Mouse (Mus musculus) midbrain, embryonic 15.5 days (tissue): ENCODE data around the gene Copg2. TPM values are rescaled to one million over a fixed set of nuclear protein-coding genes. Genes with fewer than 3 reads are reported as not detected.

ENCODE experiments used
- ATAC-seq: fragments of 200-750 bp; cut with Nextera tagmentation; replicated peaks from 2 replicates; pipeline ENCODE4 v1.8.0; 2017; ENCODE audit warnings: moderate TSS enrichment
- H3K27ac ChIP-seq: fragments of 300-500 bp; sonication (generic); 2 replicates; pipeline ENCODE4 v1.5.1; 2015; ENCODE audit warnings: mild to moderate bottlenecking, inconsistent platforms
- H3K27me3 ChIP-seq: fragments of 300-500 bp; sonication (generic); replicated peaks from 2 replicates; pipeline ENCODE4 v1.6.1; 2015; ENCODE audit warnings: inconsistent platforms
- H3K36me3 ChIP-seq: fragments of 300-500 bp; sonication (generic); replicated peaks from 2 replicates; pipeline ENCODE4 v1.6.1; 2015; ENCODE audit warnings: inconsistent platforms
- H3K4me1 ChIP-seq: fragments of 300-500 bp; sonication (generic); 2 replicates; pipeline ENCODE4 v1.6.1; 2015; ENCODE audit warnings: inconsistent platforms
- H3K4me2 ChIP-seq: fragments of 300-500 bp; sonication (generic); 2 replicates; pipeline ENCODE4 v1.6.1; 2015; ENCODE audit warnings: inconsistent platforms, mild to moderate bottlenecking, moderate library complexity
- H3K4me3 ChIP-seq: fragments of 300-500 bp; sonication (generic); 2 replicates; pipeline ENCODE4 v1.5.1; 2015; ENCODE audit warnings: mild to moderate bottlenecking, inconsistent platforms
- H3K9ac ChIP-seq: fragments of 300-500 bp; sonication (generic); 2 replicates; pipeline ENCODE4 v1.6.1; 2015; ENCODE audit warnings: mild to moderate bottlenecking, inconsistent platforms
- H3K9me3 ChIP-seq: fragments of 300-500 bp; sonication (generic); 2 replicates; pipeline ENCODE4 v1.6.1; 2016; ENCODE audit warnings: inconsistent platforms
- WGBS: fragments of 180-500 bp; shearing (Covaris S2); methylation state at CpG from one replicate; pipeline ENCODE4 v1.1.7; 2015; ENCODE audit warnings: mixed read lengths; 5-methylcytosine and 5-hydroxymethylcytosine counted together
- polyA plus RNA-seq: library from polyadenylated mRNA; unstranded; fragments of >200 nt; fragmentation: Nextera tagmentation; extraction: Ambion mirVana; gene quantifications from 2 replicates; pipeline ENCODE4 v1.2.1, GENCODE M21; 2015

Gene Copg2
- polyA plus RNA-seq: 35.4 and 36.2 TPM in 2 replicates

DNA sequence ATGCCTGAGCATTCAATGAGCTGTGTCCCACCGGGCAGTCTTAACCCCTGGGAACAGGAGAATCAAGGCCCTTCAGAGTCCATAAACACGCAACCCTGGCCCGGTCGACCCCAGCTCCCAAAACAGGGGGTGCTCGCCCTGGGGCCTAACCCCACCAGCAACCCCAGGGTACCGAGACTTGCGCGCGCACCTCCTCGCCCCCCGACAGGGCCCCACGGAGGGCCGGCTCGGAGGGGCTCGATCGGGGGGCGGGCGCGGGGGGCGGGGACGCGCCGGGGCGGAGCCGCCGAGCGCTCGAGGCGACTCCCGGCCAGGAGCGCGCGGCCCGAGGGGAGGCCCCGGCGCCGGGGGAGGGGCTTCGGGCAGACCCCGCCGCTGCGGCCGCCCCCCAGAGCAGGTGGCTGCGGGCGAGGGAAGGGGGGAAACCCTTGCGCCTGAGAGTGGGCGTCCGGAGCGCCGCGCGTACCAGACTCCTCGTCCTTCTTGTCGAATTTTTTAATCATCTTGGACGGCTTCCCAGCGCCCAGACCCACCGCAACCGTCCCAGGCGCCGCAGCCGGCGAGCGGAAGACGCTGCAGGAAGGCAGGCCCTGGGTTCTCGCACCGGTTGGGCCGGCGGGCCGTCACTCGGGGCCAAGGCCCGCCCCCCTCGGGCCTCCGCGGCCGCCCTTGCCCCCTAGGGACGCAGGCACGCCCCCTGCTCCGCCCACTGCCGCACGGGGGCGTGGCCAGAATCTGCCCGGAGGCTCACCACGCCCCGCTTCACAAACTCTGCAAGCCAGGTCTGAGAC lies at the start of gene Copg2:
Copg2 (minus strand) TSS at position 600 of the 791 bp plus-strand sequence.
- Histone ChIP-seq H3K4me1 (peaks cover 10% of the 10 kb centered on the region), H3K27ac (peak within 1 kb of the TSS; percentile 96), H3K9ac (peak within 1 kb of the TSS; percentile 68), H3K36me3 (no peaks in the 10 kb centered on the region), H3K4me3 (peak within 1 kb of the TSS; percentile 74), H3K27me3 (no peaks in the 10 kb centered on the region), H3K9me3 (no peaks in the 10 kb centered on the region), H3K4me2 (peak within 1 kb of the TSS; percentile 58)
- WGBS: under 1% methylated on average over 57 of the region's 83 CpGs
- ATAC-seq: peak; percentile 99

DNA sequence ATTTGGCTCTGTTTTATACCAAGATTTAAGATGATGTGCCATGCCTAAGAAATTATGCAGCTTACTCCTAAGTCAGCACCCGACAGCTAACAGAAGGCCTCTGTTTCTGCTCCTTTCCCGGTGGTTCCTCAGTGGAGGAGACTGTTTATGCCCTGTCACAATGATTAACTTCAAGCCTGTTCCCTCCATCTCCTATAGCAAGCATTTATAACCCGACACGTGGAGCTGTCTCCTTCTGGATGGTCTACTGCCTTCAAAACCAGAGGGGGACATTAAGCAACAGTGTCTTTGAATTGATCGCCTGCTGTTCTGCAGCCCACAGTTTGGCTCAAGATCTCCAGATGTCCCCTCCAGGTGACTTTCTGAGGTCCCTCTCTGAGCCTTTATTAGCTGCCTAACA lies 42.7 kb upstream of the Copg2 start:
- no peak overlapping the region for H3K4me2 ChIP-seq
- H3K36me3 ChIP-seq: no peaks in the 10 kb centered on the region
- H3K4me3 ChIP-seq: no peak overlapping the region
- no peaks in the 10 kb centered on the region for H3K4me1 ChIP-seq
- no peaks in the 10 kb centered on the region for H3K9me3 ChIP-seq
- no peak for ATAC-seq
- no peak overlapping the region for H3K9ac ChIP-seq
- WGBS: 70% methylated on average over 5 of the region's 5 CpGs
- no peak overlapping the region for H3K27ac ChIP-seq
- H3K27me3 ChIP-seq: no peaks in the 10 kb centered on the region

- H3K9me3 ChIP-seq: no peaks in the 10 kb centered on the region
- 43% methylated on average over 2 of the region's 2 CpGs for WGBS
- H3K36me3 ChIP-seq: no peaks in the 10 kb centered on the region
These were observed 26.2 kb upstream of the Copg2 start for GRCm38 (mm10) chr6:30922821-30923220.

GRCm38 (mm10) chr6:30921826-30922225 lies 25.2 kb upstream of the Copg2 start:
- peak overlapping the region; percentile 54; the same call in 1 of the 2 replicates for H3K4me2 ChIP-seq

More at GRCm38 (mm10) chr6:30922821-30923220, 26.2 kb upstream of the Copg2 start:
- H3K4me1 ChIP-seq: peaks cover 8% of the 10 kb centered on the region; the same call in 1 of the 2 replicates
- ATAC-seq: no peak
- H3K27ac ChIP-seq: no peak overlapping the region
- H3K4me3 ChIP-seq: no peak overlapping the region
- no peak overlapping the region for H3K4me2 ChIP-seq
- no peak overlapping the region for H3K9ac ChIP-seq
- H3K27me3 ChIP-seq: no peaks in the 10 kb centered on the region

DNA sequence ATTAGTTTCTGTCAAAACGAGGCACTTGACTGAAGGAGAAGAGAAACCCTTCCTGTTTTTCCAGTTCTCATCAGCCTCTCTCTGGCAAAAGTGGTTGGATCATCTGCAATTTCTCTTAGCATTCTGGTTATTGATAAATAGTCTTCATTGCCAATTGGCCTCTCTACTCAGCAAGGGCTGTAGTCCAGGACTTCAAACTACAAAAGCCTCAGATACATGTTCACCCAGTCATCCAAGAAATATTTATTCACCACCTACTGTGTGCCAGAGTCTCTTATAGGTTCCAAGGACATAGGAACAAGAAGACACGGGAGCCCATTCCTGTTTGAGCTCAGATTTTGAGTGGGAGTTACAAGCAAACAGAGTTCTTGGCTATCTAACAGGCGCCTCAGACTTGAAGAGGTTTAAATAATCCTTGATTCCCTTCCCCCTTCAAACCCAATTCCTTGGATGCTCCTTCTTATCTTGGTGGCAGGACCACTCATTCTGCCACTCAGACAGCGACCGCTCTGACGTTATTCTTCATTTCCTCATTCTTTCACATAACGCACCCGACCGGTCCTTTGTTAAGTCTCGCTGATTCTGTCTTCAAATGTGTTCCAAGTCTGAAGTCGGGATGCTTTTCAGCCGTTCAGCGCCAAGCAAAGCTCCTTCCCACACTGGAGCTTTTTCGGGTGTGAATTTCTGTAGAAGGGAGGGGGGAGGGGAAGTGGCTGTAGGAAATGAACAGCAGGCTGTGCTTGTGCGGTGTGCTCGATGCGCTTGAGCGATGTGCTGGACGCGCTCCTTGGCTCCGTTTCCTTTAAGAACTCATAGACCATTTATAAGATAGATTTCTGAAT lies 24.5 kb upstream of the Copg2 start:
- 0 out of 2 replicates have a peak overlapping the region, but pooled peaks have one; percentile 52 for H3K27ac ChIP-seq
- peak overlapping the region; percentile 40 for H3K9ac ChIP-seq
- no peaks in the 10 kb centered on the region for H3K27me3 ChIP-seq
- H3K4me2 ChIP-seq: peak overlapping the region; percentile 54
- WGBS: 18% methylated on average over 21 of the region's 21 CpGs
- peak overlapping the region; percentile 36 for H3K4me3 ChIP-seq
- H3K9me3 ChIP-seq: no peaks in the 10 kb centered on the region
- ATAC-seq: peak; percentile 72
- H3K4me1 ChIP-seq: peaks cover 8% of the 10 kb centered on the region; the same call in 1 of the 2 replicates
- H3K36me3 ChIP-seq: no peaks in the 10 kb centered on the region

More at GRCm38 (mm10) chr6:30921826-30922225, 25.2 kb upstream of the Copg2 start:
- Histone ChIP-seq H3K4me3 (no peak overlapping the region), H3K36me3 (no peaks in the 10 kb centered on the region), H3K4me1 (peaks cover 8% of the 10 kb centered on the region; the same call in 1 of the 2 replicates), H3K27ac (no peak overlapping the region), H3K27me3 (no peaks in the 10 kb centered on the region), H3K9ac (no peak overlapping the region), H3K9me3 (no peaks in the 10 kb centered on the region)
- ATAC-seq: no peak
- WGBS: 66% methylated on average over 10 of the region's 11 CpGs

DNA sequence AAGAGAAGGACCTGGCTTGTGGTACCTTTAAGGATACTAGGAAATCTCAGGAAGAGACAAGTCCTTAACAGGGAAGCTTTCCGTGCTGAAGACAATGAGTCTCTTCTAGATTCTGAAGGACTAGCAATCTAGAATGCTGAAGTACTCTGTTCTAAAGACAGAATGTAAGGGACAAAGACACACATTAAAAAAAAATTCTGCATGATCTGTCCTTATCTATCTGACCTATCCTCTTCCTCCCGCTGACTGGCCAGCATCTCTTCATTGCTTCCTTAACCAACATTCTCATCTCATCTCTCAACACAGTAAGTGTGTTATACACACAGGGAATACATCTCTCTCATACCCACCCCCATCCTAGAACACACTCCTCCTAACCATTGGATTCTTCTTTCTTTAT lies 18.9 kb upstream of the Copg2 start, which contains the start of gene Tsga13:
Tsga13 (minus strand) TSS at position 101 of the 400 bp plus-strand sequence.
- Histone ChIP-seq H3K27me3 (no peaks in the 10 kb centered on the region), H3K4me3 (no peak within 1 kb of the TSS), H3K4me1 (no peaks in the 10 kb centered on the region), H3K4me2 (no peak within 1 kb of the TSS), H3K9me3 (no peaks in the 10 kb centered on the region), H3K27ac (no peak within 1 kb of the TSS), H3K9ac (no peak within 1 kb of the TSS), H3K36me3 (no peaks in the 10 kb centered on the region)
- no peak for ATAC-seq
- 91% methylated on average over 2 of the region's 2 CpGs for WGBS

DNA sequence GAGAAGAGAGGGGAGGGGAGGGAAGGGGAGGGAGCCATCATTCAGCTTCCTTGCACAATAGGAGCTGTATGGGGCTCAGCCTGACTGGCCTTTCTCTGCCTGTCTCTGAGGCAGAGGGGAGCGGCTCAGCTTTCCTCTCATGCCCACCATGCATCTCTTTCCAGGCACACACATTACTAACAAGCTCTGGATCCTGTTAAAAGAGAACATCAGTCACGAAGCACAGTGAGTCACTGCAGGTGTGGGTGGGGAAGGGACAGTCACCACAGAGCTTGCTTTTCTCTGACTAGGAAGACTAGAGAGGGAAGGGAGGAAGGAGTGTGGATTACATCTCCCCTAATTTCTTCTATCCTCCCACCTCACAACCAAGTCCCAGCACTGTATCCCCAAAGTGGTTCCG lies 11.4 kb upstream of the Copg2 start:
- Histone ChIP-seq H3K27me3 (no peaks in the 10 kb centered on the region), H3K4me1 (peaks cover 10% of the 10 kb centered on the region), H3K9me3 (no peaks in the 10 kb centered on the region), H3K27ac (peak overlapping the region; percentile 41), H3K9ac (no peak overlapping the region), H3K36me3 (no peaks in the 10 kb centered on the region), H3K4me3 (no peak overlapping the region), H3K4me2 (no peak overlapping the region)
- WGBS: 34% methylated on average over 3 of the region's 3 CpGs
- no peak for ATAC-seq

DNA sequence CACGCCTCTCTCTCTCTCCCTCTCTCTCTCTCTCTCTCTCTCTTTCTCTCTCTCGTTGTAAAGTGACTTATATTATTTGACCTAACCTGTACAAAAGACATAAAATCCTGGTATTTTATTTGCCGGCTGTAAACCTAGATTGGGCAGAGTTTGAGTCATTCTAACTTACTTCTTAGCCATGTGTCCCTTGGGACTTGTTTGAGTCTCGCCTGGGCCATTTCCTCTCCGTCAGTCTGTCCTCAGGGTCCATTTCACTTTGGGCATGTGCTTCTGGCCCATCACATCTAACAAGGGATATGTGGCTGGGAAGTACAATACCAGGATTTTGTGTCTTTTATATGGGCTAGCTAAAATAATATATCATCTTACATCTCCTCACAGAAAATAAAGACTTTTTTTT lies 8.3 kb upstream of the Copg2 start:
- Histone ChIP-seq H3K4me2 (no peak overlapping the region), H3K9ac (no peak overlapping the region), H3K4me1 (peaks cover 10% of the 10 kb centered on the region), H3K36me3 (no peaks in the 10 kb centered on the region), H3K27ac (no peak overlapping the region), H3K4me3 (no peak overlapping the region), H3K27me3 (no peaks in the 10 kb centered on the region), H3K9me3 (no peaks in the 10 kb centered on the region)
- ATAC-seq: no peak
- WGBS: 76% methylated on average over 5 of the region's 5 CpGs

GRCm38 (mm10) chr6:30904033-30904432 lies 7.4 kb upstream of the Copg2 start:
- Histone ChIP-seq H3K4me1 (peaks cover 10% of the 10 kb centered on the region), H3K27me3 (no peaks in the 10 kb centered on the region), H3K4me3 (no peak overlapping the region), H3K36me3 (no peaks in the 10 kb centered on the region), H3K27ac (no peak overlapping the region), H3K4me2 (no peak overlapping the region), H3K9me3 (no peaks in the 10 kb centered on the region), H3K9ac (no peak overlapping the region)
- 63% methylated on average over 3 of the region's 3 CpGs for WGBS
- no peak for ATAC-seq

DNA sequence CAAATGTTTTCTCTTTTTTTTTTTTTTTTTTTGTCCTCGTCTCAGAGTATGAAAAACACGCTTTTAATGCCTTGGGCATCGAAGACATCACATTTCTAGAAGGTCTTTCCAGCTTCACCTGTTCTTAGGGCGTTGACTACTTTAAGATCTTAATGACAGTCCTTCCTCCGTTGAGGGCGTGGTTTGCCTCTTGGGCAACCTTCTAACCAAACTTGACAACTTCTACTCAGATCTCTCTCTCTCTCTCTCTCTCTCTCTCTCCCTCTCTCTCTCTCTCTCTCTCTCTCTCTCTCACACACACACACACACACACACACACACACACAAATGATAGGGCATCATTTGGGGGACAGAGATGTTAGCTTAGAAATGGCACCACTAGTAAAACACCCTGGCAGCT lies 926 bp upstream of the Copg2 start:
- no peak for ATAC-seq
- 82% methylated on average over 6 of the region's 6 CpGs for WGBS

GRCm38 (mm10) chr6:30896986-30897327 lies 363 bp upstream of the Copg2 start:
- H3K27me3 ChIP-seq: no peaks in the 10 kb centered on the region
- H3K4me3 ChIP-seq: peak overlapping the region; percentile 74
- peak overlapping the region; percentile 96 for H3K27ac ChIP-seq
- H3K4me2 ChIP-seq: peak overlapping the region; percentile 58
- WGBS: 23% methylated on average over 8 of the region's 8 CpGs
- no peak for ATAC-seq
- H3K9me3 ChIP-seq: no peaks in the 10 kb centered on the region
- H3K36me3 ChIP-seq: no peaks in the 10 kb centered on the region
- H3K9ac ChIP-seq: peak overlapping the region; percentile 68
- H3K4me1 ChIP-seq: peaks cover 10% of the 10 kb centered on the region

More for the DNA sequence above, 926 bp upstream of the Copg2 start:
- Histone ChIP-seq H3K27ac (no peak overlapping the region), H3K4me3 (peak overlapping the region; percentile 74; the same call in 1 of the 2 replicates), H3K9me3 (no peaks in the 10 kb centered on the region), H3K27me3 (no peaks in the 10 kb centered on the region), H3K36me3 (no peaks in the 10 kb centered on the region), H3K4me1 (peaks cover 10% of the 10 kb centered on the region), H3K4me2 (no peak overlapping the region), H3K9ac (no peak overlapping the region)

- no peaks in the 10 kb centered on the region for H3K36me3 ChIP-seq
- H3K27ac ChIP-seq: peak overlapping the region; percentile 96
- H3K4me3 ChIP-seq: peak overlapping the region; percentile 74
- peak overlapping the region; percentile 58 for H3K4me2 ChIP-seq
- WGBS: 18% methylated on average over 3 of the region's 3 CpGs
- peak overlapping the region; percentile 68 for H3K9ac ChIP-seq
- no peaks in the 10 kb centered on the region for H3K9me3 ChIP-seq
- peaks cover 10% of the 10 kb centered on the region for H3K4me1 ChIP-seq
- H3K27me3 ChIP-seq: no peaks in the 10 kb centered on the region
- ATAC-seq: no peak; the same call in 1 of the 2 replicates
These were observed 787 bp downstream of the Copg2 start for GRCm38 (mm10) chr6:30895819-30896194.
